Mouse (Mus musculus): Measurements from ENCODE around the gene Usp30. TPM values are rescaled to one million over a fixed set of nuclear protein-coding genes. Genes with fewer than 3 reads are reported as not detected.

Usp30 gene
- polyA plus RNA-seq, 1 experiment from 2014 or later = 20.6 TPM

DNA sequence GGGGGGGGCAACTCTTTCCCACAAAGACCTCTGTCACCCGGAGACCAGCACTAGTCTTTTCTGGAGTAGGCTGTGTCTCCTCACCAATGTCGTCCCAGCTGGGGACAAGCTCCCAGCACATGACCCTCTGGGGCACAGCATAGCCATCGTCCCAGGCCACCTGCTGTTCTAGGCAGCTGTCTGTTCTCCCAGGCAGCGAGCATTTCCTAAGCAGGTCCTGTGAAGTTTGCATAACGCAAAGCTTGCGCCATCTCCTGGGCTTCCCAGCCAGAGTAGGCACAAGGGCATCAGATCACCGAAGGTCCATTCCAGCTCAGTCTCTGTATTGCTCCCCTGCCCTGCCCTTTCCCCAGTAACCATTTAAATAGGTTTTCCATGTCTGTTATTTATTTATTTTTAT is 92.0 kb downstream of the Usp30 start:
- H3K27ac ChIP-seq (ENCODE audit: low read length) = no peak overlapping the region
- H3K4me2 ChIP-seq (ENCODE audit: low read length) = no peak overlapping the region
- no peak overlapping the region for H3K4me3 ChIP-seq (replicated peaks; ENCODE audit: low read length)
- ATAC-seq = no peak
- H3K27me3 ChIP-seq (replicated peaks; ENCODE audit: control insufficient read depth, insufficient read depth, low read length) = no peaks in the 10 kb centered on the region
- H3K36me3 ChIP-seq (ENCODE audit: control insufficient read depth, insufficient read depth) = no peaks in the 10 kb centered on the region
- H3K4me1 ChIP-seq (replicated peaks; ENCODE audit: control insufficient read depth, insufficient read depth, low read length) = no peaks in the 10 kb centered on the region
- H3K9me3 ChIP-seq (ENCODE audit: control insufficient read depth, low read length) = no peaks in the 10 kb centered on the region
- no peak overlapping the region for H3K9ac ChIP-seq (replicated peaks; ENCODE audit: low read depth, low read length)
- 55% methylated on average over 7 of the region's 7 CpGs for WGBS

DNA sequence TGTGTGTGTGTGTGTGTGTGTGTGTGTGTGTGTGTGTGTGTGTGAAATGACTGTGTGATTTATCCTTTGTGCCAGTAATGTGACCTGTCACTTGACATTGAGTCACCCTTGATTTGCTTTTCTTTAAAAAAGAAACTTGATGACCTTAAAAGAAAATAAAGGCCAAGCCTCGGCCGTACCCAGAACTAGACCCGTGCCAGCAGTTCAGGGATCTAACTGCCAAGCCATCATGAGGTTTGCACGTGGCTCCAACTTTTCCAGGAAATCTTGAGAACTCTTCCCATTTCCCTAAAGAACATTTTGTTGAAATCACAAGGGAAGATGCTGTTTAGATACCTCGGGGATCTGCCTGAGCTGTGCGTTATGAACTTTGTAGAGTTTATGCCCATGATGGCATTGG is 96.2 kb downstream of the Usp30 start:
- no peak for ATAC-seq
- no peak overlapping the region for H3K27ac ChIP-seq (ENCODE audit: low read length)
- no peak overlapping the region for H3K4me2 ChIP-seq (ENCODE audit: low read length)
- H3K9me3 ChIP-seq (ENCODE audit: control insufficient read depth, low read length) = no peaks in the 10 kb centered on the region
- H3K9ac ChIP-seq (replicated peaks; ENCODE audit: low read depth, low read length) = no peak overlapping the region
- 84% methylated on average over 6 of the region's 6 CpGs for WGBS
- H3K27me3 ChIP-seq (replicated peaks; ENCODE audit: control insufficient read depth, insufficient read depth, low read length) = no peaks in the 10 kb centered on the region
- no peak overlapping the region for H3K4me3 ChIP-seq (replicated peaks; ENCODE audit: low read length)
- no peaks in the 10 kb centered on the region for H3K4me1 ChIP-seq (replicated peaks; ENCODE audit: control insufficient read depth, insufficient read depth, low read length)
- H3K36me3 ChIP-seq (ENCODE audit: control insufficient read depth, insufficient read depth) = no peaks in the 10 kb centered on the region

DNA sequence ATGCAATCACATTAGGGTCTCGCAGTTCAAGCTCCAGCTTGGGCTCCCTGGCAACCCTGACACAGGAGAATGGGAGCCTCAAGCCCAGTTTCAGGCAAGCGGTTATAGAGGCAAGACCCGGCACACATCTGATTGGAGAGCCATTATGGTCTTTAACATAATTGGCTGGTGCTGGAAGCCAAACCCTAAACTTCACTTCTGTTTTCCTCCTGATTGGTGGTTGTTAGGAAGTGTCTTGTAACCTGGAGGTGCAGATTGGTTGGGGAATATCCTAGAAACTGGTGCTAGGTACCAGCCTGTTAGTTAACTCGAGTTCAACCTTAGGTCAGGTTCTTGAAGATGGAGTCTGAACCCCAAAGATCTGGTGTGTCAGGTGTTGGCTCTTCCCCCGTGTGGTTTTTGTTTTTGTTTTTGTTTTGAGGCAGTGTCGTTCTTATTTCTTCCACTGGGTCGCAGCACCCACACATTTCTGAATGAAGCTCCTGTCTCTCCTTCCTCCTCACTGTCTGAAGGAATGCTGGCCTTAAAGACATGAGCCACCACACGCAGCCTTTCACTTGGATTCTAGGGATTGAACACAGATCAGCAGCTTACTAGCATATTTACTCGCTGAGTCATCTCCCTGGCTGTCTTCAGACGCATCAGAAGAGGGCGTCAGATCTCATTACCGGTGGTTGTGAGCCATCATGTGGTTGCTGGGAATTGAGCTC is 97.0 kb downstream of the Usp30 start:
- H3K36me3 ChIP-seq (ENCODE audit: control insufficient read depth, insufficient read depth) = no peaks in the 10 kb centered on the region
- no peaks in the 10 kb centered on the region for H3K9me3 ChIP-seq (ENCODE audit: control insufficient read depth, low read length)
- no peak overlapping the region for H3K27ac ChIP-seq (ENCODE audit: low read length)
- H3K4me3 ChIP-seq (replicated peaks; ENCODE audit: low read length) = no peak overlapping the region
- H3K4me1 ChIP-seq (replicated peaks; ENCODE audit: control insufficient read depth, insufficient read depth, low read length) = no peaks in the 10 kb centered on the region
- H3K4me2 ChIP-seq (ENCODE audit: low read length) = no peak overlapping the region
- H3K27me3 ChIP-seq (replicated peaks; ENCODE audit: control insufficient read depth, insufficient read depth, low read length) = no peaks in the 10 kb centered on the region
- H3K9ac ChIP-seq (replicated peaks; ENCODE audit: low read depth, low read length) = no peak overlapping the region
- WGBS = 60% methylated on average over 12 of the region's 12 CpGs
- ATAC-seq = no peak

DNA sequence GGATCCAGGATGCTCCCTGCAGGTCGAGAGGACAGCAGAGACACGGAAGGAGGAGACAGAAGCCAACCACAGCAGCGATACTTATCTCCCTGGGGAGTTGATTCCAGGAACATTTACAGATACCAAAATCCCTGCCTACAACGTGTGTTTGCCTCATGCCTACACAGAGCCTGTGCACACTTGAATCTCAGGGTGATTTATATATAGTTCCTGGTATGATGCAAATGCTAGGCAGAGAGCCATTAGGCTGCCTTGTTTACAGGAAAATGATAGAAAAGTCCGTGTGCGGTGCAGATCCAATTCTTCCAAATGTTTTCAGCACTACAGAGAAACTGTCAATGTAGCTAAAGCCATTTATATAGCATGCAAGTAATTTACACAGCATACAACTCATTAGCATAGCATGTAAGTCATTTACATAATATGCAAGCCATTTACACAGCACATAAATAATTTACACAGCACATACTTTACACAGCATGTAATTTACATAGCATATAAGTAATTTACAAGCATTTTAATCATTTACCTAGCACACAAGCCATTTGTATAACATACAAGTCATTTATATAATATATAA is 97.9 kb downstream of the Usp30 start:
- Histone ChIP-seq H3K27me3 (replicated peaks; ENCODE audit: control insufficient read depth, insufficient read depth, low read length) (no peaks in the 10 kb centered on the region), H3K9ac (replicated peaks; ENCODE audit: low read depth, low read length) (no peak overlapping the region), H3K4me2 (ENCODE audit: low read length) (no peak overlapping the region), H3K36me3 (ENCODE audit: control insufficient read depth, insufficient read depth) (no peaks in the 10 kb centered on the region), H3K9me3 (ENCODE audit: control insufficient read depth, low read length) (no peaks in the 10 kb centered on the region), H3K27ac (ENCODE audit: low read length) (no peak overlapping the region), H3K4me3 (replicated peaks; ENCODE audit: low read length) (no peak overlapping the region), H3K4me1 (replicated peaks; ENCODE audit: control insufficient read depth, insufficient read depth, low read length) (no peaks in the 10 kb centered on the region)
- ATAC-seq = peak; percentile 57
- WGBS = 55% methylated on average over 6 of the region's 6 CpGs

DNA sequence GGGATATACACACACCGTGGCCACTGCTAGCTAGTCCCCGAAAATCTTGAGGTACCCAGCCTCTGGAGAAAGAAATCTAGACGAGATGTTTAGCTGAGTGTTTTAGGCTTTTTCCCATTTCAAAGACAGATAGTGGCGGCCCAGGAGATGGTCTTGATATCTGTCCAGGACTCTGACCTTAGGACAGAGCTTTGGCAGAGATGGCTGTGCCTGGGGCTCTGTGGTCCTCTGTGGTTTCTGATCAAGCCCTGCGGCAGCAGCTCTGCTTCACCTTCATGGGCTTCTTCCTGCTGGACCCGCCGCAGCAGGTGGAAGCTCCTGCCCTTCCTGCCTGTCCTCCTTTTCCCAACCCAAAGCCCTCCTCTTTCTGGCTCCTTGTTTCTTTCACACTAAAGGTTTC is 105.1 kb downstream of the Usp30 start:
- H3K9me3 ChIP-seq (ENCODE audit: control insufficient read depth, low read length) = no peaks in the 10 kb centered on the region
- H3K27ac ChIP-seq (ENCODE audit: low read length) = no peak overlapping the region
- H3K27me3 ChIP-seq (replicated peaks; ENCODE audit: control insufficient read depth, insufficient read depth, low read length) = no peaks in the 10 kb centered on the region; the same call in 1 of the 2 replicates
- H3K36me3 ChIP-seq (ENCODE audit: control insufficient read depth, insufficient read depth) = no peaks in the 10 kb centered on the region
- no peaks in the 10 kb centered on the region for H3K4me1 ChIP-seq (replicated peaks; ENCODE audit: control insufficient read depth, insufficient read depth, low read length)
- no peak overlapping the region for H3K4me2 ChIP-seq (ENCODE audit: low read length)
- no peak overlapping the region for H3K4me3 ChIP-seq (replicated peaks; ENCODE audit: low read length)
- WGBS = 90% methylated on average over 7 of the region's 7 CpGs
- H3K9ac ChIP-seq (replicated peaks; ENCODE audit: low read depth, low read length) = no peak overlapping the region
- no peak for ATAC-seq

DNA sequence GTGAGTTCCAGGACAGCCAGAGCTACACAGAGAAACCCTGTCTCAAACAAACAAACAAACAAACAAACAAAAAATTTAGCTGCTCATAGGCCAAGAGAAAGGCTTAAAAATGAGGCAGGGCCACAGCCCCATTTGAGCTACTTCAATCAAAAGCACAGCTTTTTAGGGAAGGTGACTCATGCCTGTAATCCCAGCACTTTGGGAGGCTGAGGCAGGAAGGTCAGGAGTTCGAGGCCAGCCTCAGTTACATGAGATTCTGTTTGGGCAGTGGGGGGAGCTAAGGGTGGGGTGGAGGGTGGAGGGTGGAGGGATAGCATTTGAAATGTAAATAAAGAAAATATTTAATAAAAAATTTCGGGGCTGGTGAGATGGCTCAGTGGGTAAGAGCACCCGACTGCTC is 107.7 kb downstream of the Usp30 start:
- 90% methylated on average over 3 of the region's 3 CpGs for WGBS
- Histone ChIP-seq H3K9me3 (ENCODE audit: control insufficient read depth, low read length) (no peaks in the 10 kb centered on the region), H3K9ac (replicated peaks; ENCODE audit: low read depth, low read length) (no peak overlapping the region), H3K27ac (ENCODE audit: low read length) (no peak overlapping the region), H3K36me3 (ENCODE audit: control insufficient read depth, insufficient read depth) (no peaks in the 10 kb centered on the region), H3K4me1 (replicated peaks; ENCODE audit: control insufficient read depth, insufficient read depth, low read length) (peaks cover 4% of the 10 kb centered on the region; the same call in 1 of the 2 replicates), H3K4me2 (ENCODE audit: low read length) (no peak overlapping the region), H3K27me3 (replicated peaks; ENCODE audit: control insufficient read depth, insufficient read depth, low read length) (no peaks in the 10 kb centered on the region; the same call in 1 of the 2 replicates), H3K4me3 (replicated peaks; ENCODE audit: low read length) (no peak overlapping the region)
- no peak for ATAC-seq

DNA sequence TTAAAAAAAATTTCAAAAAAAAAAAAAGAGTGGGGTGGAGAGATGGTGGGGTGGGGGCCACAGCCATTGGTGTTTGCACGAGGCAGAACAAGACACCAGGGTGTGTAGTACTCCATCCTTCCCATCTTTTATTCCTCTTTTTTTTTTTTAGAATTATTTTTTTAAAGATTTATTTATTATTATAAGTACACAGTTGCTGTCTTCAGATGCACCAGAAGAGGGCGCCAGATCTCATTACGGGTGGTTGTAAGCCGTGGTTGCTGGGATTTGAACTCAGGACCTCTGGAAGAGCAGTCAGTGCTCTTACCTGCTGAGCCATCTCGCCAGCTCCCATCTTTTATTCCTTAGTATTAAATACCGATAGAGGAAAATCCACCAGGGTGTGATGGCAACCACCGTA is 108.2 kb downstream of the Usp30 start:
- H3K9me3 ChIP-seq (ENCODE audit: control insufficient read depth, low read length) = no peaks in the 10 kb centered on the region
- ATAC-seq = no peak
- H3K4me2 ChIP-seq (ENCODE audit: low read length) = no peak overlapping the region
- no peaks in the 10 kb centered on the region; the same call in 1 of the 2 replicates for H3K27me3 ChIP-seq (replicated peaks; ENCODE audit: control insufficient read depth, insufficient read depth, low read length)
- no peak overlapping the region for H3K4me3 ChIP-seq (replicated peaks; ENCODE audit: low read length)
- 78% methylated on average over 7 of the region's 7 CpGs for WGBS
- no peak overlapping the region for H3K27ac ChIP-seq (ENCODE audit: low read length)
- H3K36me3 ChIP-seq (ENCODE audit: control insufficient read depth, insufficient read depth) = no peaks in the 10 kb centered on the region
- no peak overlapping the region for H3K9ac ChIP-seq (replicated peaks; ENCODE audit: low read depth, low read length)
- H3K4me1 ChIP-seq (replicated peaks; ENCODE audit: control insufficient read depth, insufficient read depth, low read length) = peaks cover 4% of the 10 kb centered on the region; the same call in 1 of the 2 replicates

DNA sequence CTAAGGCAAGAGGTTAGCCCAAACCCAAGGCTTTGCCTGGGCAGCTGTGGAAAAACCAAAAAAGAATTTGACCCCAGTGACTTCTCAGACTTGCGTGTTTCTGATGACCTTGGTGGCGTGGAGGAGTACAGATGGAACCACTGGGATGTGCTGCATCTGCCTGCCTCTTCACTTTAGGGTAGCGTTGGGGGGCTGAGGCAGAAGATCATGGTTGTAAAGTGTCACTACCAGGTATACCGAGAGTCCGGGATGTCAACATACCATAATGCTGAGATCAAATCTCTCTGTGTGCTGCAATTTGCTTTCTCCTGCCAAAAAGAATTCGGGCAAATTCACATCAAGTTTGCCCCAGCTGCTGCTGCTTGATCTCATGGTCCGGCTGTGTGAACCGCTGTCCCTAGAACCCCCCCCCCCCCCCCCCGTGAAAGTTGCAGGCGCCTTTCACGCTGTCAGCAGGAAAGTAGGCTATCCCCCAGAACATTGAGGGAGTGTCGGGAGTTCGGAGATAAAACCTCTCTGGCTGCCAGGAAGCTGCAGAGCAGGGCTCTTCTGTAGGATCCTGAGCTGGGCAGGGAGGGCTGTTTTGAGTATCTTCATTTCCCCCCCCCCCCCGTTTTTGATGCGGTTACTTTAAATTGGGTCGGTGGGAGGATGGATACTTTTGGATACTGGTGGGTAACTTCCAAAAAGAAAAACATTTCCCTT is 108.8 kb downstream of the Usp30 start:
- Histone ChIP-seq H3K27ac (ENCODE audit: low read length) (no peak overlapping the region), H3K4me2 (ENCODE audit: low read length) (no peak overlapping the region), H3K4me3 (replicated peaks; ENCODE audit: low read length) (no peak overlapping the region), H3K36me3 (ENCODE audit: control insufficient read depth, insufficient read depth) (no peaks in the 10 kb centered on the region), H3K27me3 (replicated peaks; ENCODE audit: control insufficient read depth, insufficient read depth, low read length) (no peaks in the 10 kb centered on the region; the same call in 1 of the 2 replicates), H3K9ac (replicated peaks; ENCODE audit: low read depth, low read length) (no peak overlapping the region), H3K4me1 (replicated peaks; ENCODE audit: control insufficient read depth, insufficient read depth, low read length) (peaks cover 4% of the 10 kb centered on the region; the same call in 1 of the 2 replicates), H3K9me3 (ENCODE audit: control insufficient read depth, low read length) (no peaks in the 10 kb centered on the region)
- 35% methylated on average over 15 of the region's 16 CpGs for WGBS
- no peak for ATAC-seq

All from forebrain, embryonic 16.5 days (tissue).